Mouse (Mus musculus) stomach, postnatal 0 days (tissue): ENCODE measurements around the gene Gramd1c. TPM values are rescaled to one million over a fixed set of nuclear protein-coding genes. Genes with fewer than 3 reads are reported as not detected.

Experiments used
- ATAC-seq: fragments of 200-750 bp; cut with Nextera tagmentation; 2 replicates; pipeline ENCODE4 v1.8.0; 2017; ENCODE audit not compliant: low FRiP score, low TSS enrichment
- DNase-seq: peaks from one replicate; pipeline ENCODE4 v3.0.0-alpha.2; 2016; ENCODE audit warnings: low spot score
- H3K27ac ChIP-seq: fragments of 300-500 bp; sonication (generic); replicated peaks from 2 replicates; pipeline ENCODE4 v1.5.1; 2014; ENCODE audit warnings: mild to moderate bottlenecking, control low read depth
- H3K27me3 ChIP-seq: fragments of 300-500 bp; sonication (generic); 2 replicates; pipeline ENCODE4 v1.6.1; 2014; ENCODE audit warnings: low read length; ENCODE audit not compliant: control insufficient read depth, insufficient read depth
- H3K36me3 ChIP-seq: fragments of 300-500 bp; sonication (generic); 2 replicates; pipeline ENCODE4 v1.6.1; 2014; ENCODE audit warnings: low read length, mixed read lengths; ENCODE audit not compliant: control insufficient read depth, insufficient read depth
- H3K4me1 ChIP-seq: fragments of 300-500 bp; sonication (generic); replicated peaks from 2 replicates; pipeline ENCODE4 v1.6.1; 2014; ENCODE audit warnings: antibody characterized with exemption; ENCODE audit not compliant: control insufficient read depth, insufficient read depth
- H3K4me2 ChIP-seq: fragments of 300-500 bp; sonication (generic); replicated peaks from 2 replicates; pipeline ENCODE4 v1.6.1; 2014; ENCODE audit warnings: low read depth, mild to moderate bottlenecking, control low read depth, moderate library complexity
- H3K4me3 ChIP-seq: fragments of 300-500 bp; sonication (generic); 2 replicates; pipeline ENCODE4 v1.5.1; 2014; ENCODE audit warnings: low read depth, low read length, control low read depth
- H3K9ac ChIP-seq: fragments of 300-500 bp; sonication (generic); 2 replicates; pipeline ENCODE4 v1.6.1; 2014; ENCODE audit warnings: mild to moderate bottlenecking, low read length, control low read depth, mixed read lengths
- H3K9me3 ChIP-seq: fragments of 300-500 bp; sonication (generic); 2 replicates; pipeline ENCODE4 v1.6.1; 2016; ENCODE audit warnings: low read length; ENCODE audit not compliant: control insufficient read depth
- CTCF ChIP-seq: IDR thresholded peaks from 2 replicates; pipeline ENCODE4 v1.5.1; 2016; ENCODE audit warnings: antibody characterized with exemption, low read depth, mild to moderate bottlenecking, moderate library complexity
- EP300 ChIP-seq: optimal IDR thresholded peaks from 2 replicates; pipeline ENCODE3; 2016; ENCODE audit warnings: antibody characterized with exemption
- WGBS: fragments of 180-500 bp; shearing (Covaris S2); extraction: QIAGEN DNeasy Blood & Tissue Kit; methylation state at CpG from one replicate; pipeline ENCODE4 v1.1.7; 2014; 5-methylcytosine and 5-hydroxymethylcytosine counted together
- polyA plus RNA-seq: library from polyadenylated mRNA; unstranded; fragments of >200 nt; fragmentation: Nextera tagmentation; extraction: Ambion mirVana; gene quantifications from 2 replicates; pipeline ENCODE4 v1.2.1, GENCODE M21; 2015

The Gramd1c gene
- polyA plus RNA-seq, 1 experiment from 2014 or later = 15.8 TPM

- WGBS = 66% methylated on average over 12 of the region's 12 CpGs
- DNase-seq = no peak
- H3K9ac ChIP-seq = no peak overlapping the region
- no peaks in the 10 kb centered on the region for H3K9me3 ChIP-seq
- H3K36me3 ChIP-seq = peaks cover 27% of the 10 kb centered on the region
- H3K4me3 ChIP-seq = no peak overlapping the region
- 0 out of 2 replicates have a peak, but pooled peaks have one; percentile 15 for ATAC-seq
- H3K4me2 ChIP-seq = no peak overlapping the region
- H3K4me1 ChIP-seq = no peaks in the 10 kb centered on the region
- peak overlapping the region; percentile 45; the same call in 1 of the 2 replicates for H3K27ac ChIP-seq
- TF ChIP-seq EP300 (no peak), CTCF (no peak)
- no peaks in the 10 kb centered on the region for H3K27me3 ChIP-seq
These were observed 38.1 kb upstream of the Gramd1c start for GRCm38 (mm10) chr16:44101181-44101710.

GRCm38 (mm10) chr16:44099377-44099776 lies 36.2 kb upstream of the Gramd1c start:
- TF ChIP-seq CTCF = no peak
- no peak for TF ChIP-seq EP300
- no peak for DNase-seq
- H3K27me3 ChIP-seq = no peaks in the 10 kb centered on the region
- H3K4me1 ChIP-seq = no peaks in the 10 kb centered on the region
- H3K4me2 ChIP-seq = no peak overlapping the region
- H3K9ac ChIP-seq = no peak overlapping the region
- H3K4me3 ChIP-seq = no peak overlapping the region
- no peak overlapping the region for H3K27ac ChIP-seq
- WGBS = 94% methylated on average over 7 of the region's 7 CpGs
- H3K9me3 ChIP-seq = no peaks in the 10 kb centered on the region
- H3K36me3 ChIP-seq = peaks cover 36% of the 10 kb centered on the region
- ATAC-seq = no peak

GRCm38 (mm10) chr16:44087650-44088049 lies 24.5 kb upstream of the Gramd1c start:
- Histone ChIP-seq H3K9me3 (no peaks in the 10 kb centered on the region), H3K9ac (no peak overlapping the region), H3K27ac (no peak overlapping the region), H3K4me1 (no peaks in the 10 kb centered on the region), H3K27me3 (no peaks in the 10 kb centered on the region), H3K36me3 (peaks cover 6% of the 10 kb centered on the region; the same call in 1 of the 2 replicates), H3K4me3 (no peak overlapping the region), H3K4me2 (no peak overlapping the region)
- DNase-seq = no peak
- whole genome bisulfite sequencing = 63% methylated on average over 2 of the region's 2 CpGs
- ATAC-seq = no peak
- TF ChIP-seq CTCF = no peak

- no peak for TF ChIP-seq EP300
- no peak for TF ChIP-seq CTCF
- H3K9me3 ChIP-seq = no peaks in the 10 kb centered on the region
- no peak overlapping the region for H3K9ac ChIP-seq
- no peaks in the 10 kb centered on the region for H3K4me1 ChIP-seq
- no peak overlapping the region for H3K4me2 ChIP-seq
- ATAC-seq = no peak
- 91% methylated on average over 15 of the region's 15 CpGs for WGBS
- H3K27me3 ChIP-seq = no peaks in the 10 kb centered on the region
- H3K36me3 ChIP-seq = no peaks in the 10 kb centered on the region; the same call in 1 of the 2 replicates
- no peak overlapping the region for H3K4me3 ChIP-seq
- no peak overlapping the region for H3K27ac ChIP-seq
- DNase-seq = no peak
These were observed 1.8 kb downstream of the Gramd1c start for GRCm38 (mm10) chr16:44061341-44061740.

DNA sequence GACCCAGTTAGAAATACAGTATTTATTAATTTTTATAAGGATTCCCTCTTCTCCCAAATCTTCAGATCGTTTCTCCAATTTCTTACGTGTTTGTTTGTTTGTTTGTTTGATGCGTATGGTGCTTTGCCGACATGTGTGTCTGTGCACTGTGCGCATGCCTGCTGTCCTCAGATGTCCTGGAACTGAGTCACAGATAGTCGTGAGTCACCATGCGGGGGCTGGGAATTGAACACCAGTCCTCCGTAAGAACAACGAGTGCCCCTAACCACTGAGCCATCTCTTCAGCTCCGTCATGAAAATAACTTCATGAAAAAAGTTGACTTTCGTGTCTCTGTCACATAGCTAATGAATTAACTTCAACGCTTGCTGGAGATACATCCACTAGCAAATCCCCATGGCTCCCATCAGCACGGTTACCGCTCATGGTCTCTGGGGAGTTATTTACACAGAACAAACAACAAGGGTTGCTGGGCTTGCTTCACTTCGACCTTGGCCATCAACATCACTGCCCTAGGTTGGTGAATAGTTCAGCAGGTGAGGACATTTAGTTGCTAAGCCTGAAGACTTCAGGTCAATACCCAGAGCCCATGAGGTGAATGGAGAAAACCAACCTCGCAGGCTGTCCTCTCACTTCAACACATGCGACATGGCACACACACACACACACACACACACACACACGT lies 2.4 kb downstream of the Gramd1c start:
- Histone ChIP-seq H3K4me2 (no peak overlapping the region), H3K9ac (no peak overlapping the region), H3K4me1 (no peaks in the 10 kb centered on the region), H3K27ac (no peak overlapping the region), H3K4me3 (no peak overlapping the region), H3K9me3 (no peaks in the 10 kb centered on the region), H3K36me3 (no peaks in the 10 kb centered on the region; the same call in 1 of the 2 replicates), H3K27me3 (no peaks in the 10 kb centered on the region)
- WGBS = 87% methylated on average over 18 of the region's 18 CpGs
- TF ChIP-seq CTCF (no peak), EP300 (no peak)
- DNase-seq = no peak
- ATAC-seq = no peak

- Histone ChIP-seq H3K9ac (no peak overlapping the region), H3K27me3 (no peaks in the 10 kb centered on the region), H3K9me3 (no peaks in the 10 kb centered on the region), H3K36me3 (no peaks in the 10 kb centered on the region; the same call in 1 of the 2 replicates), H3K4me2 (no peak overlapping the region), H3K4me3 (no peak overlapping the region), H3K27ac (no peak overlapping the region), H3K4me1 (no peaks in the 10 kb centered on the region)
- DNase-seq (peak; percentile 72), ATAC-seq (no peak)
- TF ChIP-seq EP300 (no peak), CTCF (peak; percentile 96)
- WGBS = 24% methylated on average over 10 of the region's 10 CpGs
These were observed 4.4 kb downstream of the Gramd1c start for GRCm38 (mm10) chr16:44058745-44059144.
